Mouse (Mus musculus) c-Kit-positive CD71-negative TER-119-negative erythroid progenitor cells, embryonic 14.5 days (primary cell): ENCODE results near the gene Pou5f1.
"Not testable (repeated sequence)": the region's sequence is repeated elsewhere in the genome, so short reads cannot be mapped to it uniquely, and the experiment has no call there.

Experiments used
- DNase-seq: peaks from one replicate; pipeline ENCODE4 v3.0.0-alpha.2; 2013; ENCODE audit warnings: low read depth

The Pou5f1 gene

DNA sequence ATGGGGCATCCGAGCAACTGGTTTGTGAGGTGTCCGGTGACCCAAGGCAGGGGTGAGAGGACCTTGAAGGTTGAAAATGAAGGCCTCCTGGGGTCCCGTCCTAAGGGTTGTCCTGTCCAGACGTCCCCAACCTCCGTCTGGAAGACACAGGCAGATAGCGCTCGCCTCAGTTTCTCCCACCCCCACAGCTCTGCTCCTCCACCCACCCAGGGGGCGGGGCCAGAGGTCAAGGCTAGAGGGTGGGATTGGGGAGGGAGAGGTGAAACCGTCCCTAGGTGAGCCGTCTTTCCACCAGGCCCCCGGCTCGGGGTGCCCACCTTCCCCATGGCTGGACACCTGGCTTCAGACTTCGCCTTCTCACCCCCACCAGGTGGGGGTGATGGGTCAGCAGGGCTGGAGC is at the start of gene Pou5f1:
Gene Pou5f1, plus strand, starts transcription at position 243 of the 400 bp plus-strand sequence.
- DNase-seq = no peak

DNA sequence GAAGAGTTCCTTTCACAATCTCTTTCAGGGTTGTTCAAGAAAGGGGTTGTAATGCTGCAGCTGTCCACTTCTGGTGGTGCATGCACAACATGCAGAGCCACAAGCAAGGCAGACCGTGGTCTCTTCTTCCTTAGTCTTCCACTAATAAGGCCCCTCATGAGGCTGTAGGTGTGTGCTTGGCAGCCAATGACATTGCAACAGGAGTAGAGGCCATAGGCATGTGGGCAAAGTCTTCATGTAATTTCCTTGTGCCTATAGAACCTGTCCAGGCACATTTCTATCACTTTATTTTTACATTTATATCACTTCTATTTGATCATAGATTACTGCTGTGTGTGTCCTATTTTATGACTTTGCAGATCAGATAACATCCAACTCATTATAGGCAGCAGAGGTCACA is 47.6 kb upstream of the Pou5f1 start:
- not testable (repeated sequence) for DNase-seq

DNA sequence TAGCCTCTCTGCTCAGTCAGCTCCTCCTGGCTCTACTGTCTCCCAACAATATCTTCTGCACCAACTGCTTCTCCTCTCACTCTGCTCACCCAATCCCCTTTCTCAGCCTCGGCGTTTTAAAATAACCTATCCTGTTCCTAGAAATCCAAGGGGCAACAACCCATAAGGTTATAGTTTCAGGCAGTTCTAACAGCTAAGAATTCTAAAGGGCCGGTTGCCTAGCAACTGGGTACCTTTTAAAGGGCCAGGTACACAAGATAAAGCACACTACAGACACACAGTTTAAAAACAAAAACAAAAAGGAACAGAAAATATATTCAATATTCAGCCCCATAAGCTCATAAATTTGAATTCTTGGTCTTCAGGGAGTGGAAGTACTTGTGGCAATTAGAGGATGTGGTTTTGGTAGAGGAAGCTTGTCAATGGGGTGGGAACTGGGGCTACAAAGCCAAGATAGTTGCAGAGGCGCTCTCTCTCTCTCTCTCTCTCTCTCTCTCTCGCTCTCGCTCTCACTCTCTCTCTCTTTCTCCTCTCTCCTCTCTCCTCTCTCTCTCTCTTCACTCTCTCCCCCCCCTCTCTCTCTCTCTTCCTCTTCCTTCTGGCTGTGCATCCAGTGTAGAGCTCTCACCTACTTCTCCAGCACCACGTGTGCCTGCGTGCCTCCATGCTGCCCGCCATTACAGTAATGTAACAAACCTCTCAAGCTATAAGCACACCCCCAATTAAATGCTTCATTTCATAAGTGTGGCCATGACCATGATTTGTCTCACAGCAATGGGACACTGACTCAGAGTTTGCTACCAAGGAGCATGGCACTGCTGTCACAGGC is 45.1 kb upstream of the Pou5f1 start:
- DNase-seq = not testable (repeated sequence)

DNA sequence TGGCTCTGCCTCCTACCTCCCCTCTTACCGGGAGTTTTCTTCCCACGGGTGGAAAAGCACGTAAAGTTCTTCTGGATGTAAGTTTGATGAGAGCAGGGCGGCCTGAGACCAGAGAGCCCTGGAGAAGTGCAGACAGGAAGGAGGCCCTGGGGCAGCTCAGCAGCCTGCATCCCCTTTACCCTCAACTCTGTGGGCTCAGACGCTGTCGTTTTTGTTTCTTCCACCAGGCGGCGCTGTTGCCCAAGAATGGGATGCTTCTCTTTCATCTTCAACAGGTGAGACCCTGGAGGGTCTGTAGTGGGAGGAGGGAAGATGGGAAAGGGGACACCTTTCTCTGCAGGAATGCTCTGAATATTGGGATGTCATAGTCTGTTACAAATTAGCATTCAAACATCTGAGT is 40.2 kb upstream of the Pou5f1 start:
- not testable (repeated sequence) for DNase-seq

DNA sequence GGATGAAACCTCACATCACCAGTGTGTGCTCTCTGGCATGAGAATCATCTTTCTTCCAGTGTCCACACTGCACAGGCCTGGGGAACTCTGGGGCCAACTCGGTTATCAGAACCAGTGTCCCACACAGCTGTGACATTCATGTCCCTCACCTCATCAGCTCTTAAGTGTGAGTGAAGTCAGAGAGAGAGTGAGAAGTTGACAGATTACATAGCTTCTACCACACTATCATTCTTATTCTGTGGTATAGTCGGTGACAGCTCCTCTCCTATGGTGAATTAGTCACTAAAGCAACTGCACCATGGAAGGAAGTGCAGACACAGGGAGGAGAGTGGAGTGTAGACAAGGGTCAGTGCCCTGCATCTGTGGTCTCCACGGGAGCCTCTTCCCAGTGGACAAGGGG is 36.9 kb upstream of the Pou5f1 start:
- not testable (repeated sequence) for DNase-seq

DNA sequence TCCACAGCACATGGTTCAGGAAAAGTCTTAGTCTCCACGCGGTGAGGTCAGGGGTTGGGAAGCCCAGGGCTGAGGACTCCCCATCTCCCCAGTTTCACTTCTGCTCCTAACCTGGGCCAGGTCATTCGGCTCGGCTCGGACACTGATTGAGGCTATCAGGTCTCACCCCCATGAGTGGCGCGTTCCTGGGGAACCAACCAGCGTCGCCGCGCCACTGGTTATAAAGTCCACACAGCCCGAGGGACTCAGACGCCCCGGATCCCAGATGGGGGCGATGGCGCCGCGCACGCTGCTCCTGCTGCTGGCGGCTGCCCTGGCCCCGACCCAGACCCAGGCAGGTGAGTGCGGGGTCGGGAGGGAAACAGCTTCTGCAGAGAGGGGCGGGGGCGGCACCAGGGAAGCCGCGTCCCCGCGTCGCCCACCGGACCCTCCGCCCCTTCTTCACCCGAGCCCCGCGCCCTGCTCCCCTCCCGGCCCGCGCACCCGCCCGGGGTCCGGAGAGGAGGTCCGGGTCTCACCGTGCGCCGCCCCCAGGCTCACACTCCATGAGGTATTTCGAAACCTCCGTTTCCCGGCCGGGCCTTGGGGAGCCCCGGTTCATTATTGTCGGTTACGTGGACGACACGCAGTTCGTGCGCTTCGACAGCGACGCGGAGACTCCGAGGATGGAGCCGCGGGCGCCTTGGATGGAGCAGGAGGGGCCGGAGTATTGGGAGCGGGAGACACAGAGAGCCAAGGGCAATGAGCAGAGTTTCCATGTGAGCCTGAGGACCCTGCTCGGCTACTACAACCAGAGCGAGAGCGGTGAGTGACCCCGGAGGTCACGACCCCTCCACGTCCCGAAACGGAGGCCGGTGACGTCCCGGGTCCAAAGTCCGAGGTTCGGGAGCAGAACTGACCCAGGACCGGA is 35.7 kb upstream of the Pou5f1 start, which contains the start of gene H2-Q10:
Gene H2-Q10, plus strand, starts transcription at position 248 of the 910 bp plus-strand sequence.
- no peak for DNase-seq

DNA sequence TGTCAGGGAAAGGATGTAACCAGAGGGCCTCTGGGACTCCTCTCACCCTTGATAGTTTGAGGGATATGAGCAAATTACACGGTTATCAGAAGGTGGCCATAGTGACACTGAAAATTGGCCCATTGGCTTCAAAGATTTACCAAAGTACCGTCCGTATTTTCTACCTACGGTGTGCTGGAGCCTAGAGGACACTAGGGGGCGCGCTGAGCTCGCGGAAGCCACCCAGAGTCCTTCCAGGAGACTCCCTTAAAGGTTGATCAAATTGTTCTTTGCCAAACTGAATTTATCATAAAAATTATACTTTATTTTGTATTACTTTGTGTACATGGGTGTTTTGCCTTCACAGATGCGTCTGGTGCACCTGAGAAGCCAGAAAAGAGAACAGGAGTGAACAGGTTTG is 21.8 kb upstream of the Pou5f1 start:
- DNase-seq = peak; percentile 31

DNA sequence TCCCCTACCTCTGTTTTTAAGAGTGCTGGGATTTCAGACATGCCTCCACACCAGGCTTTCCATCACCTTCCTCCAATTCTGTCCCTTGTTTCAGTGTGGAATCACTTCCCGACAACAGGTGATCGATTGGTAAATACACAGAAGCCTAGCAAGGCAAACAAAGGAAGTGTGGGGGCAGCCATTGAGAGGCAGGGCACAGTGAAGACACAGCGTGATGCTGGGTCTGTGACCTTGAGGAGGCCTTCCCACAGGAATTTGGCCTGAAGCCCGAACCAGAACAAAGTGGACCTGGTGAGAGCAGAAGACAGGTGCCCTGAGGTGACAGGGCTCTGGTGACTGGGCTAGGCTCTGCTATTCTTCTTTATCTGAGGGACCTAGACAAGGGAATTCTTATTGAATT is 20.1 kb upstream of the Pou5f1 start:
- no peak for DNase-seq

DNA sequence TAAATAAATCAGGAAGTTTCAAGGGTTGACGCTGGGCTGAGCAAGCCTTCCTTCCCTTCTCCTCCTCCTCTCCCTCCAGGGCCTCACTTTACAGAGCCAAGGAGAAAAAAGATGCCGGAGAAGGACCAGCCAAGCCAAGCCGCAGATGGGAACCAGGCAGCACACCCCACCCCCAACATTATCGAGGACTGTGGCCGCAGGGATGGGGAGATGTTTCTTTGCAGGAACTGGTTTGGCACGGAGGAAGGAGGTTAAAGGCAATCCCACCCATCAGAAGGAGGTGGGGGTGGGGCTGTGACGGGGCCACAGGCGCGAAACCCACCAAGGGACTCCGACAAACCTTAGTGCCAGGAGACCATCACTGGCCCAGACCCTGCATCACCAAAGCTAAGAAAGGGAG is 19.1 kb upstream of the Pou5f1 start:
- no peak for DNase-seq

DNA sequence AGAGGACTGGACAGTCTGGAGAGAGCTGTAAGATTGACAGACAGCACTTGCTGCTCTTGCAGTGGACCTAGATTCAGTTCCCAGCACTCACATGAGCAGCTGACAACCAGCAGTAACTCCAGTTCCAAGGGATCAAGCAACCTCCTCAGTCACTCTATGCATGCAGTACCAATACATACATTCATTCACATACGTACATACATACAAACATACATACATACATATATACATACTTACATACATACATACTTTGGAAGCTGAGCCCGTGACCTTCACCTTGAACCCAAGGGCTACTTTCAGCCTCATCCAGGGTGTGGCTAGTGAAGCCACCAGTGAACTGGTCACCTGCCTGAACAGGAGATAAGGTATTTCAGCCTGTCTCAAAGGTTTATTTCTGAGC is 17.8 kb upstream of the Pou5f1 start:
- no peak for DNase-seq

DNA sequence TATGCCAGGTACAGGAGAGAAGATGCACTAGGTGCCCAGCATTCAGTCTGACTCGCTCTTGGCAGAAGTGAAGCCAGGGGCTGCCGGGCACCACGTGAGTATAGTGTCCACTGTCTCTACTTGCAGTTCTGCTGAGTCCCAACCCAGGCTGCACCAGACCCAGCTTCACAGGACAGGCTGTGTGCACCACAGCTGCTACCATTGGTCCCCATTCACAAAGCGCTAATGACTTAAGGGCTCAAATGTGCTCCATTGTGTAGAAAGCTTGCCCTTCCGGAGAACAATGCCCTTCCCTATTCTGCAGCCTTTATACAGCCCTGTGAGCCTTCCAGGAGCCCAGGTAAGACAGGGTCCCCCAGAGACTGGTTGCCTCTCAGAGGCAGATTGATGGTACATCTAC is 15.5 kb upstream of the Pou5f1 start:
- DNase-seq = no peak

DNA sequence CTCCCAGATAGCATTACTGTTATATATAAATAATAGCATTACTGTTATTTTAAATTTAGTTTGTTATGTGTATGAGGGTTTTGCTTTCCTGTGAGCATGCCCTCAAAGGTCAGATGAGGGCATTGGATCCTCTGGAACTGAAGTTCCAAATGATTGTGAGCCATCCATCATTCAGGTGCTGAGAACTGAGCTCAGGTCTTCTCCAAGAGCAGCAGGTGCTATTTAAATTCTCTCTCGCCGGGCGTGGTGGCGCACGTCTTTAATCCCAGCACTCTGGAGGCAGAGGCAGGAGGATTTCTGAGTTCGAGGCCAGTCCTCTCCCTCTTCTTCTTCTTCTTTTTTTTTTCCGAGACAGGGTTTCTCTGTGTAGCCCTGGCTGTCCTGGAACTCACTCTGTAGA is 8.7 kb upstream of the Pou5f1 start:
- no peak for DNase-seq

DNA sequence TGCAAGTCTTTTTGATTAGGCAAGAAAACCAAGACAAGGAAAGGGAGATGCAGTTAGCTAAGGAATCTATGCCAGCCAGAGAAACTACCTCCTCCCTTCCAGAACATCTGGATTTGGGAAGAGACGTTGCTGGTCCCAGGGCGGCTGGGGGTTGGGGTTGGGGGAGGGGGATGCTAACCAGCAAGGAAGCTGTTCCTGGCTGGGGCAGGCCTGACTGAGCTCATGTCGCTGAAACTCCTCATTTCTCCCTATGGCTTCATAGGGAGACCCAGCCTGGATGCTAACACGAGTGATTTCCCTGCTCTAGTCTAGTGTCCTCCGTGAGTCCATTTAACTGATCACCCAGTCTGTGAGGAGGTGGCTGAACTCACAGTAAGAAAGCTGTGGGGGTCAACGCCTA is 3.6 kb upstream of the Pou5f1 start:
- no peak for DNase-seq

DNA sequence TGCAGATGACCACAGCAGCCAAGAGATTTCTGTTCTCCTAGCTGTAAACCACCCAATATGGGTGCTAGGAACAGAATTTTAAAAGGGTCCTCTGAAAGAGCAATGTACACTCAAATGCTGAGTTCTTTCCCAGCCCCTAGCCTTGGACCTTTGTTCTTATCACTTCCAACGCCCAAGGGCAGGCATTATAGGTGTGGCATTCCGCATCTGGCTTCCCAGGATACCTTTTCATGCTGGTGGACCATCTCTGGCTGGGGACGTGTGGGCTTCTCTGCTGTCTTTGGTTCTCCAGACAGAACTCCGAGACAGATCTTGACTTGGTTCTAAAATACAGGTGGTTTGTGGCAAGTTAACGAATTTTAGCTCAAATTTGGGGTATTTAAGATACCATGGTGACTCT is 3.1 kb upstream of the Pou5f1 start:
- no peak for DNase-seq

DNA sequence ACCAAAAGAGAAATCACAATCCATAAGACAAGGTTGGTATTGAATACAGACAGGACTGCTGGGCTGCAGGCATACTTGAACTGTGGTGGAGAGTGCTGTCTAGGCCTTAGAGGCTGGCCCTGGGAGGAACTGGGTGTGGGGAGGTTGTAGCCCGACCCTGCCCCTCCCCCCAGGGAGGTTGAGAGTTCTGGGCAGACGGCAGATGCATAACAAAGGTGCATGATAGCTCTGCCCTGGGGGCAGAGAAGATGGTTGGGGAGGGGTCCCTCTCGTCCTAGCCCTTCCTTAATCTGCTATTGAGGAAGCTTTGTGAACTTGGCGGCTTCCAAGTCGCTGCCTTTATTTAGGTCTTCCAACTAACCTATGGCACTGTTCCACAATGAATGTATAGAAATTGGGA is 2.0 kb upstream of the Pou5f1 start:
- DNase-seq = no peak

DNA sequence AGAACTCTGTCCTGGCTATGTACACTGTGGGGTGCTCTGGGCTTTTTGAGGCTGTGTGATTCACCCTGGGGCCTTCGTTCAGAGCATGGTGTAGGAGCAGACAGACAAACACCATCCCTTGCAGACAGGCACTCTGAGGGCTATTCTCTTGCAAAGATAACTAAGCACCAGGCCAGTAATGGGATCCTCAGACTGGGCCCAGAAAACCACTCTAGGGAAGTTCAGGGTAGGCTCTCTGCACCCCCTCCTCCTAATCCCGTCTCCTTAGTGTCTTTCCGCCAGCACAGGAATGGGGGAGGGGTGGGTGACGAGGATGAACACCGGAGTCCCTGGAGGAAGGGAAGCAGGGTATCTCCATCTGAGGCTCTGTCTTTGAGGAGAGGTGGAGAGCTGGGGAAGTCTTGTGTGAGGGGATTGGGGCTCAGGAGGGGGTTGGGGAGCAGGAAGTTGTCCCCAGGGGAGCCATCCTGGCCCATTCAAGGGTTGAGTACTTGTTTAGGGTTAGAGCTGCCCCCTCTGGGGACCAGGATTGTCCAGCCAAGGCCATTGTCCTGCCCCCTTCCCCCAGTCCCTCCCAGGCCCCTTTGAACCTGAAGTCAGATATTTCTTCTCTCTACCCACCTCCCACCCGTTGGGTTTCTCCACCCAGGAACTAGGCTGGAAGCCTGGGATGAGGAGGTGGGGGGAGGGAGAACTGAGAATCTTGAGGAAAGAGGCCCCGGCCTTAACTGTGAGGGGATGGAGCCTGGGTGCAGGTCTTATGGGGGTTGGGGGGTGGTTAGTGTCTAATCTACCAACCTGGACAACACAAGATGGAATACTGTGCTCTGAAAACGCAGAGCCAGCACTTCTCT is 963 bp upstream of the Pou5f1 start:
- DNase-seq = no peak

DNA sequence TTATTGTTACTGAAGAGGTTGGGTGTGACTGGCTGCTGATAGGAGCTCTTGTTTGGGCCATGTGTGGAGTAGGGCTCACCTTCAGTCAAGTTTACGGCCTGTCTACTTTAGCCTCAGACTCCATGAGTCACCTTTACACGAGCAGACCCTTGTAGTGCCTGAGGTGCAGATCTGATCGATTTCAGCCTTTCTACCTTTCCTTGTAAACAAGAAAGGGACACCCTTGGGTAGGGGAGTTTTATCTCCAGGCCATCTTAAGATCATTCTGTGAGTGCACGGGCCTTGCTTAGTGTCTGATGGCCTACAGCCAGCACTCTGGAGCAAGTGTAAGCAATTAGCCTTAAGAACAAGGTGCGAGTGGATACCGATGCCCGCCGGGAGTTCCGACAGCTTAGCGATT is 1.1 kb downstream of the Pou5f1 start:
- no peak for DNase-seq

DNA sequence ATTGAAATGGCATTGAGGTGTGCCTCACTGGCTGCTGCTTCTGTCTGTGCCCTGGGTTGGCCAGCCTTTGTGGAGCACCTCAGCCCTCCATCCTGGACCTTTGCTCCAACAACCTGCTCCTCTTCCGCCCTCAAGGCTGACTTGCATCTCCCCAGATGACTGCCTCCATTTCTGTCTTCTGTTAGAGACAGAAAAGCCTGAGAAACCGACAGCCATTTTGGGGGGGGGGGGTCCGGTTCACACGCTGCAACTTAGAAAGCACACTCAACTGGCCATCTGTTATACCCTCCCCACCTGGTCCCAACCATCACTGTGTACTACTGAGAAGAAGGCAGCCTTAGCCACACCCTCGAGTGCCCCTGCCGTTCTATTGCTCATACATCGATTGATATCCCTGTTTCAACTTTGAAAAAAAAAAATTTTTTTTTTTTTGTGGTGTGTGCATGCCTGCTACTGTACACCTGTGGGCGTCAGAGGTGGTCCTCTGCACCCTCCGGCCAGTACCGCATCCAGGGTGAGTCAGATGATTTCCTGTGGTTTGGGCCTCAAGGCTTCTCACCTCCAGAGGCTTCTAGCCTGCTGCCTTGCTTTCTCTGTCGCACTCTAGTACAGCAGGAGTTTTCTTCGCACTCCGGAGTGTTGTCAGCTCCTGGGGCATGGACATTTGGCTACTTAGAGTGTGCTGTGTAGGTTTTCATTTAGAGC is 1.9 kb downstream of the Pou5f1 start:
- no peak for DNase-seq

DNA sequence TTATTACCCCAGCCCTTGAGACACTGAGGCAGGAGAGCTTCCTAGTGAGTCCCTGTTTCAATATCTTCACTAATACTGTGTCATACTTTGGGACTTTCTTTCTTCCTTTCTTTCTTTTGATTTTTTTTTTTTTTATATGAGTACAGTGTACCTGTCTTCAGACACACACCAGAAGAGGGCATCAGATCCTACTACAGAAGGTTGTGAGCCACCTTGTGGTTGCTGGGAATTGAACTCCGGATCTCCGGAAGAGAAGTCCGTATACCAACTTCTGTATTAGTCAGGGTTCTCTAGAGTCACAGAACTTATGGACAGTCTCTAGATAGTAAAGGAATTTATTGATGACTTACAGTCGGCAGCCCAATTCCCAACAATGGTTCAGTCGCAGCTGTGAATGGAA is 2.5 kb downstream of the Pou5f1 start:
- not testable (repeated sequence) for DNase-seq

DNA sequence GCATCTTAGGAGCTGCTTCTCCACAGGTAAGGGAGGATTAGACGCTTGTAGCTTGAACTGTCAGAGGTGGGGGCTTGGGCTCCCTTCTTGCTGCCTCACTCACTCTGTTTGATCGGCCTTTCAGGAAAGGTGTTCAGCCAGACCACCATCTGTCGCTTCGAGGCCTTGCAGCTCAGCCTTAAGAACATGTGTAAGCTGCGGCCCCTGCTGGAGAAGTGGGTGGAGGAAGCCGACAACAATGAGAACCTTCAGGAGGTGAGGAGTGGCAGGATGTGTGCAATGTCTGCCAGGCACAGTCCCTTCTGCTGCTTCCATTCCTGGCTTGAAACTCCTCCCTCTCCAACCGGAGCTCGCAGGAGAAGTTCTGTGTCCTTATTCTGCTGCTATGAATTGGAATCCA is 3.5 kb downstream of the Pou5f1 start:
- peak; percentile 34 for DNase-seq

DNA sequence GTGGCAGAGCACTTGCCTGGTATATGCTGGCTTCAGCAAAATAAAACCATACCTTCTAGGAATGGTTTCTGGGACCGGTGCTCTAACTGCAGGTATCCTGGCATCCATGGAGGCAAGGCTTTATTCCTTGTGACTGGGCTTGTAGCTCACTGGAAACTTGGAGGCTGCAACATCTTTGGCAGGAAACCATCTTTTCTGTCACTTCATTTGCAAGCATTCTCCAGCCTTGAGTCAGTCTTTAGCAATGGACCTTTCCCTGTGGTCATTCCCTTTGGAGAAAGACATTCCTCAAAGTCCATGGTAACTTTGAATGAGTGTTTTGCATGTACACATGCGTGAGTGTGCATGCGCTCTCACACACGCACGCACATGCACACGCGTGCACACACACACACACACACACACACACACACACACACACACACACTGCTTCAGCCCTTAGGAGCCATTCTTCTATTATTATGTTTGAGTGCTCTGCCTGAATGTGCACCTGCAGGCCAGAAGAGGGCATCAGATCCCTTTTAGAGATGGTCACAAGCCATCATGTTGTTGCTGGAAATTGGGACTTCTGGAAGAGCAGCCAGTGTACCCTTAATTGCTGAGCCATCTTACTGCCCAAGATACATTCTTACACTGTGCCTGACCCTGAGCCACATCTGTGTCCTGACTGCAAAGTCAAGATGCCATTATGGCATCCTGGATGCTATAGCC is 7.3 kb downstream of the Pou5f1 start:
- DNase-seq = no peak
